Mouse (Mus musculus): ENCODE measurements around the gene Reck.
A peak's percentile ranks its signal among the peaks of the same experiment; 100 is the strongest.

Reck gene

DNA sequence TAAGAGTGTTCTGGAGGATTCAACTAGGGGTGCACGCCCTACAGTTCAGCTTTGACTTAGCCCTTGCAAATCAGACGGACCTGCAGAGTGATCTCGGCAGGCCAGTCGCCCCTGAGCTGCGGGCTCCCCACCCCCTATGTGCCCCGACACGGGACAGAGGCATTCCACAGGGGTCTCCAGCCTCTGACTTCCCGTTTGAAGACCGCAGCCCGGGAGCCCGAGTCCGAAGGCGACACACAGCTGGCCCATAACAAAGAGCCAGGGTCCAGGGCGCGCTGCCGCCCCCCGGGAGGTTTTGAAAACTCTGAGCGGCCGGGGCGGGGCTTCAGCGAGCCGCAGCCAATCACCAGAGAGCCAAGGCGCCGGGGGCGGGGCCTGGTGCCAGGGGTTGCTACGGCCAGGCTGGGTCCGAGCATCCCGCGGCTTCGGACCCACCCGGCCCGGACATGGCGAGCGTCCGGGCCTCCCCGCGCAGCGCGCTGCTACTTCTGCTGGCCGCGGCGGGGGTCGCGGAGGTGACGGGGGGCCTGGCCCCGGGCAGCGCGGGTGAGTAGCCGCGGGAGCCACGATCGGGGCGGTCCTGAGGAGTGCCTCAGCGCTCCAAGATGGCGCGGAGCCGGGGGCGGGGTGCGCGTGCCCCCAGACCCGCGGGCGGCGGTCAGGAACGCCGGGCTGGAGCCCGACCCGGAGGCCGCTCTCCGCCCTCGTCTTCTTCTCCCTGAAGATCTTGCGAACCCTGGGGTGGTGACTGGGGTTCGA lies at the start of gene Reck:
Gene Reck (plus strand): TSS at position 371 of the 759 bp plus-strand sequence.
- peak; percentile 62 to 78 for DNase-seq

- DNase-seq: no peak
These were observed 46.5 kb upstream of the Reck start for GRCm38 (mm10) chr4:43828806-43829205.

DNA sequence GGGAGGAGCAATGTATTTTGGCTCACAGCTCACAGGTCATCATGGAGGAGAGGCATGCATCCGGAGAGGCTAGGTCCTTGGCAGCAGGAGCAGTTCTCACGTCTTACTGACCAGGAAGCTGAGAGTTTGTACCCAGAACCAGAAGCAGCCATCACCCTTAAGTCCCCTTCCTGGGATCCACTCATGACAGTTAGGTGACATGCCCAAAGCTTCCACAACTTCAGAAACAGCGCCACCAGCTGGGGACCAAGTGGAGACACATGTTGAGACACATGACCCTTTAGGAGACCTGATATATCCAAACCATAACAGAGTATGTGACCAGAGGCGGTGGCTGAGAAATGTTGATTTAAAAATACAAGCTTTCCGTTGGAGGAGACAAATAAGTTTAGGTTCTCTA lies 43.3 kb upstream of the Reck start:
- DNase-seq: no peak

GRCm38 (mm10) chr4:43833752-43834151 lies 41.6 kb upstream of the Reck start:
- no peak for DNase-seq

DNA sequence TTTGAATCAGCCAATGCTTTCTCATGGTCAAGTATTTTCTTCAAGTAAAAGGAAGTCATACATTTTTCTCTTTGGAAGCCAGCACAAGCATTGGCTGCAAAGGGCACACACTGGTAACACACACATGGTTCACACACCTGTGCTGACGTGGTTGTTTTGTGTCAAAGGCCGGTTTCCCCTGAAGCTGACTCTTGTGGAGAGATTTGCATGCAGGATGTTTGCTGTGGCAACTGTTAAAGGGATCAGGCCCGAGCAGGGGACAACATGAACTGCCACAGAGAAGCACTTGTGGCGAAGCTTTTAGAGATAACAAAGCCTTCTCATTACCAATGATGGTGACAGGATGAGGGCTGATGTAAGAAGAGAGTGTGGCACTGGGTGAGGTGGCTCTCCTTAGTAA lies 40.6 kb upstream of the Reck start:
- no peak for DNase-seq

GRCm38 (mm10) chr4:43838326-43838725 lies 37.0 kb upstream of the Reck start:
- DNase-seq: no peak

- no peak for DNase-seq
These were observed 35.2 kb upstream of the Reck start, which contains the start of gene Olfr157 for GRCm38 (mm10) chr4:43840101-43840500. Gene Olfr157 (minus strand): TSS chr4:43840201.

- DNase-seq: no peak
These were observed 24.1 kb upstream of the Reck start, which contains the start of gene Olfr155 for GRCm38 (mm10) chr4:43851265-43851664. Gene Olfr155 (plus strand): TSS chr4:43851565.

GRCm38 (mm10) chr4:43854101-43854500 lies 21.2 kb upstream of the Reck start:
- DNase-seq: no peak

GRCm38 (mm10) chr4:43859886-43860285 lies 15.4 kb upstream of the Reck start:
- DNase-seq: no peak

DNA sequence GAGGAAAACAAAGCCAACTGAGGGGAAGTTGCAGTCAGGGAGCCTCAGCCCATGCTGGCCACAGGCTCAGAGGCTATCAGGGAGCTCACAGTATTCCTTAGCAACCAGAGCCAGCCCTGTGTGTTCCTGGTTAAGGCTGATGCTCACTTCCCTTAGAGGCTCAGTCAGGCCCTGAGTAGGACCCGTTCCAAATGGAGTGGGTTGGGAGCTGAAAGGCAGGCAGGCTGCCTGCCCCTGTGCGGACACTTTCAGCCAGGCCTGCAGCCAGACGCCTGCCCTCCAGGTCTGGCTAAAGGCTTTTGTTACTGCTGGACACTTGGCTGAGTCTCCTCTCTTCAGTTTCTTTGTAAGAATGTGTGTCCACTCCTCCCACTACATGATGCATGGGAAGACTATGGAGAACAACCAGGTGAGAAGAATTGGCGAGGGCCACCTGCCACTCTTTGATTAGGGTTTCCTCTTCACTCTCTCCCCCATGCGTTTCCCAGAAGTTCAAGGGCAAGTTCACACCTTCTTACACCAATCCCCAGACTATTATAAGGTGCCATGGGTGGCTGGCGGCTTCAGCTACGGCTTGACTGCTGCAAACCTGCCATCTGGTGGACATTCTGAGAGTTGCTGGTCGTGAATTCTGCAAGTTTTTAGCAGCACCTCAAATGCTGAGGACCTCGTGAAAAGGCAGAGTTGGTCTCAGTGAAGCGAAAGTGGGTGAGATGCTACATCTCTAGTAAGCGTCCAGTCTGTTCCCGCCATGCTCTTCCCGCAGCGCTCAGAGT lies 14.4 kb upstream of the Reck start:
- DNase-seq: peak; percentile 29 to 74

DNA sequence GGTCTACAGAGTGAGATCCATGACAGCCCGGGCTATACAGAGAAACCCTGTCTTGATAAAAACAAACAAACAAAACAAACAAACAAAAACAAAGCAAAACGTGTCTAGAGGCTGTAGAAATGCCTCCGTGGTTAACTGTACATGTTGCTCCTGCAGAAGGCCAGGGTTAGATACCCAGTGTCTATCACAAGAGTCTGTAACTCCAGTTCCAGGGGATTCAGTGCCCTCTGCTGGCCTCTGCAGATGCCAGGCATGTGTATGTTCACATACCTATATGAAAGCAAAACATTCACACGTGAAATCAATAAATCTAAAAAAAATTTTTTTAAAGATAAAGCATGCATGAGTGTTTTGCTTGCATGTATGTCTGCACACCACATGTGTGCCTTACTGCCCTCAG lies 12.0 kb upstream of the Reck start:
- DNase-seq: no peak

DNA sequence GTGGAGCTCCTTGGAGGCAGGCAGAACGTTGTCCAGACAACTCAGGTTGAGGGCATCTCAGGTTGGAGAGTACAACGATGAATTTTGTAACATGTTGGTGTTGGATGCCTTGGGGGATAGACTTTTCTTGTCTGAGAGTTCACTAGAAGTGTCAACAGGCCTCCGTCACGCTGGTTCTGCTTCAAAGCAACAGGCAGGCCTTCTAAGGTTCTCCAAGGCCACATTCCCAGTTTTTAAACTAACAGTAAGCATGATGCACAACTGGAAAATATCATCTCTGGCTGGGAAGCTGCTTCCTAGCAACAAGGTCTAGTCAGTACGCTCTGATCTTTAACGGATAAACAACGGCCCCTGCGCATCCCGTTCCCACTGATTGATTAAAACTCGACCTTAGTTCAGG lies 5.5 kb upstream of the Reck start:
- DNase-seq: no peak

DNA sequence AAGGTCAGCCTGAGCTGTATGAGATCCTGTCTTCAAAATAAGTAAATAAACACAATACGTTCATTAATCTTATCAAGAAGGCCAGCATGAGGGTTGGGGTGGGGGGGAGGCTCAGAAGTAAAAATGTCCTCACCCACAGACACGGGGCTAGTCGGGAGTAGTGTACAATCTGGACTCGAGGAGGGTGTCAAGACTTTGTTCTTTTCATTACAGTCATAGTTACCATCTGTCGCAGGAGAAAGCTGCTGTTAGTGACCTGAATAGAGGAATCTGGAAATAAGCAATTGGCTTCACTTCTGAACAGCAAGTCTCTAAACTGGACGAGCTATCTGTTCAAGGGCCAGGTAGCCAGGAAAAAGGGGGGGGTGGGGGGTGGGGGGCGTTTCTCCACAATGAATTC lies 829 bp upstream of the Reck start:
- no peak for DNase-seq

DNA sequence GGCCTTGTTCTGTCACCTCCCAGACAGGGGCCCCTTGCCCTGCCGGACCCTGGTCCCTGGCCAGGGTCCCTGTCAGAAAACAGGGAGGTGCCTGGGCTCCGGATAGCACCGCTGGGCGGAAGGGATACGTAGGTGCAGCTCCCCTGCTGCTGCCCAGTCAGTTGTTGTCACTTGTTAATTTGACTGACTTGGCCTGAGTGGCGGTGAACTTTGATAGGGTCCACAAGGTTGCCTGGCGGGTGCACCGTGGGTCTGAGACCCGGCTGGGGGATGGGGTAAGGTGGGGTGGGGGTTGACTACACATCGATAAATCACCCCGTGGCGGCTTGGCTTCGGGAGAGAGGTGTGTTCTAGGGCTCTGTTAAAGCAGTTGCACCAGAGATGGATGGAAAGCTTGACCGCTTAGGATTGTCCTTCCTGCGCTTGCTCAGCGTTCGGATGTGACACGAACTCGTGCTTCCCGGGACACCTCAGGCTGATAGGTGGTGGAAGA lies 635 bp downstream of the Reck start:
- DNase-seq: peak in 1 of 2 experiments; percentile 24

DNA sequence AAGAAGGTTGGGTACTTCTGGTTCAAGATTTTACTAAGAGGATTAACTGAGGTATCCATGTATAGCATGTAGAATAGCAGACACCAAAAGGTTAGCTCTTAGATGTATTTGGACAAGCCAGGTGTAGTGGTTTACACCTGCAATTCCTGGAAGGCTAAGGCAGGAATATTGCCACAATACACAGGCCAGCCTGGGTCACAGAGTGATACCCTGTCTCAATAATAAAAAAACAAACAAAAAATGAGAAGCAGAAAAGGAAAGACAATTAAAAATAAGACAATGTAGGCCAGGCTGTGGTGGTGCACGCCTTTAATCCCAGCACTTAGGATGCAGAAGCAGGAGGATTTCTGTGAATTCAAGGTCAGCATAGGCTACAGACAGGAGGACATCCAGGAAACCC lies 1.9 kb downstream of the Reck start:
- no peak for DNase-seq

- DNase-seq: no peak
These were observed 2.9 kb downstream of the Reck start for GRCm38 (mm10) chr4:43878121-43878776.

GRCm38 (mm10) chr4:43879566-43879965 lies 4.2 kb downstream of the Reck start:
- no peak for DNase-seq

DNA sequence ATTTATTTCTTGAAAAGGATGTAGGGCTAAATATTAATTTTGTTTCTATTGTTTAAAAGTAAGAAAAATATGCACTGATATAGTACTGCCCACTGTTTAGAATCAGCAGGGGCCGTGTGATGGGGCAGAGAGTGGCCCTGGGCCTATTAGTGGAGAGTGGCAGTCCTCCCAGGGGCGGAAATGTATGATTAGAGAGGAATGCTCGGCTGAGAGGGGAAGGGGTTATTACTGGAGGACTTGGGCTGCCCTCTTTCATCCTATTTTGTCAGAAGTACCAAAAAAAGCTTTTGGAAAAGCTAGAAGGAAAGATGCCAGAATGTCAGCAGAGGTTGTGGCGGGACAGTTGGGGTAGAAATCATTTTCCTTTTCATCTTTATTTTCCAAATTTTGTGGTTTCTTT lies 8.9 kb downstream of the Reck start:
- no peak for DNase-seq

- DNase-seq: no peak
These were observed 15.9 kb downstream of the Reck start for GRCm38 (mm10) chr4:43891247-43891646.

- no peak for DNase-seq
These were observed 21.9 kb downstream of the Reck start for GRCm38 (mm10) chr4:43897209-43897608.

DNA sequence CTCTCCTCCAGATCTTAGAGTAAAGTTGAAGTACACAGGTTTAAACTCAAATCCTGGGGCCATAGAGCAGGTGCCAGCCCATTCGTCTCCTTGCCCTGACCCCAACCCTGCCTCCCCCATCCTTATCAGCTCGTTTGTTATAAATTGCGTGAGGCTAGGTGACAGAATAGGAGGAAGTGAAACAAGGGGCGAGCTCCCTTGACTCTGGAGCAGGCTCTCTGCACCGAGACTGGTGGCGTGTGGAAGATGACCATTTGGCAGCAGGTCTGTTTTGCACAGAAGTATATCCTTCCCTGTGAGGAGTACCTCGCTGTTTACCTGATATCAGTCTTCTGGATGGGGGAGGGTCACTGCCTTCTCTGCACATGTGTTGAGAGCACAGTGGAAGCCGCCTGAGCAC lies 23.9 kb downstream of the Reck start:
- no peak for DNase-seq

- DNase-seq: no peak
These were observed 28.4 kb downstream of the Reck start for GRCm38 (mm10) chr4:43903690-43904089.
